Mouse (Mus musculus) lung, embryonic 14.5 days (tissue): ENCODE results near the gene Fam102b. TPM values are rescaled to one million over a fixed set of nuclear protein-coding genes. Genes with fewer than 3 reads are reported as not detected.

ENCODE experiments used
- ATAC-seq: fragments of 200-750 bp; cut with Nextera tagmentation; 2 replicates; pipeline ENCODE4 v1.8.0; 2017; ENCODE audit warnings: mild to moderate bottlenecking, moderate TSS enrichment, moderate library complexity; ENCODE audit not compliant: insufficient read depth
- DNase-seq: peaks from one replicate; pipeline ENCODE4 v3.0.0-alpha.2; 2015
- H3K27ac ChIP-seq: fragments of 300-500 bp; sonication (generic); 2 replicates; pipeline ENCODE4 v1.5.1; 2014; ENCODE audit warnings: low read depth, mild to moderate bottlenecking, moderate library complexity
- H3K27me3 ChIP-seq: fragments of 300-500 bp; sonication (generic); 2 replicates; pipeline ENCODE4 v1.6.1; 2014; ENCODE audit warnings: low read length, control low read depth; ENCODE audit not compliant: insufficient read depth
- H3K36me3 ChIP-seq: fragments of 300-500 bp; sonication (generic); 2 replicates; pipeline ENCODE4 v1.6.1; 2014; ENCODE audit warnings: control low read depth; ENCODE audit not compliant: insufficient read depth
- H3K4me1 ChIP-seq: fragments of 300-500 bp; sonication (generic); 2 replicates; pipeline ENCODE4 v1.6.1; 2014; ENCODE audit warnings: antibody characterized with exemption, control low read depth; ENCODE audit not compliant: insufficient read depth
- H3K4me2 ChIP-seq: fragments of 300-500 bp; sonication (generic); 2 replicates; pipeline ENCODE4 v1.6.1; 2014; ENCODE audit warnings: mild to moderate bottlenecking
- H3K4me3 ChIP-seq: fragments of 300-500 bp; sonication (generic); 2 replicates; pipeline ENCODE4 v1.5.1; 2014; ENCODE audit warnings: low read depth, low read length
- H3K9ac ChIP-seq: fragments of 300-500 bp; sonication (generic); 2 replicates; pipeline ENCODE4 v1.6.1; 2014
- H3K9me3 ChIP-seq: fragments of 300-500 bp; sonication (generic); 2 replicates; pipeline ENCODE4 v1.6.1; 2016; ENCODE audit warnings: low read depth, low read length, control low read depth
- CTCF ChIP-seq: IDR thresholded peaks from 2 replicates; pipeline ENCODE4 v1.5.1; 2016; ENCODE audit warnings: antibody characterized with exemption, low read depth
- WGBS: fragments of 180-500 bp; shearing (Covaris S2); extraction: QIAGEN DNeasy Blood & Tissue Kit; methylation state at CpG from one replicate; pipeline ENCODE4 v1.1.7; 2014; 5-methylcytosine and 5-hydroxymethylcytosine counted together
- microRNA-seq: library from miRNA; unstranded; fragments of <30 nt; microRNA quantifications from one replicate; pipeline ENCODE4, GENCODE M21; 2016; ENCODE audit warnings: borderline number of aligned reads
- polyA plus RNA-seq: library from polyadenylated mRNA; unstranded; fragments of >200 nt; fragmentation: Nextera tagmentation; extraction: Ambion mirVana; gene quantifications from 2 replicates; pipeline ENCODE4 v1.2.1, GENCODE M21; 2014

Gene Fam102b
- polyA plus RNA-seq, 1 experiment from 2014 or later, result 18.0 TPM

DNA sequence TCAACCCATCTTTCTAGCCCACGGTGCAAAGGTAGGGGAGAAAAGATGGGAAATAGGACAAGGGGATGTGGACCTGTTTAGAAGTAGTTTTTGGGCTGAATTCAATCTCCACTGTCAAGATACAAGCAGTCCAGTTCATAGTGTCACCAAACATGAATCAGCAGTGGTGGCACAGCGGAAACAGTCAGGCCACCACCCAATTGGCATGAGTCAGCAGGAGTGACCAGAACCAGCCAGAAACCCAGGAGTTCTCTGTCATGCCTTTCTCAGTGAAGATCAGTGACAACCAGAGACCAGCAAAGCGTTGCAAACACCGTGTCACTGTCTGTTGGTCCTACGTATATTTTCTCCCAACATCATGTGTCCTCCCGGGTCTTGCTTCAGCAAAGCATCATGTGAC lies 93.8 kb downstream of the Fam102b start:
- no peaks in the 10 kb centered on the region for H3K36me3 ChIP-seq
- no peaks in the 10 kb centered on the region for H3K4me1 ChIP-seq
- DNase-seq (no peak), ATAC-seq (no peak)
- no peak overlapping the region for H3K4me2 ChIP-seq
- no peak overlapping the region for H3K27ac ChIP-seq
- no peaks in the 10 kb centered on the region for H3K27me3 ChIP-seq
- H3K9me3 ChIP-seq, result no peaks in the 10 kb centered on the region
- 94% methylated on average over 6 of the region's 6 CpGs for WGBS
- no peak overlapping the region for H3K9ac ChIP-seq
- no peak overlapping the region for H3K4me3 ChIP-seq
- TF ChIP-seq CTCF, result no peak

DNA sequence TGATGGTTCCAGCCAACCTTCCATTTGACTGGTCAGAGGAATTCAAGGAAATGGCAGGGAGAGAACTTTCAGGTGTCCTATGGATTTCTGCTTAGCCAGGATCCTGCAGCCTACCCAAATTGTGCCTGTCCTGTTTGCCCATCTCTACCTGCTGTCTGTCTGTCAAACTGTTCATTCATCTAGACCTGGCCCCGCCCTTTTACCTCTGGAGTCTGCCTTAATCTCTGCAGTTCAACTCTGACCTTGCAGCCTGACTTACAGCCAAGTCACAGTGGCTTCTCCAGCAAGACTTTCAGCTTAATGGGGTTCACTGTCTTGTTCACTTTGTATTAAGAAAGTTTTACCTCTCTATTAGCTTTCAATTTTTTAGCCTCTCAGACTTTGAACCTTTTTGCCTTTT lies 101.1 kb downstream of the Fam102b start:
- Histone ChIP-seq H3K36me3 (no peaks in the 10 kb centered on the region), H3K4me1 (no peaks in the 10 kb centered on the region), H3K27ac (no peak overlapping the region), H3K9ac (no peak overlapping the region), H3K4me2 (no peak overlapping the region), H3K9me3 (no peaks in the 10 kb centered on the region), H3K27me3 (no peaks in the 10 kb centered on the region), H3K4me3 (no peak overlapping the region)
- TF ChIP-seq CTCF, result no peak
- WGBS, result 84% methylated on average over 1 of the region's 1 CpGs
- ATAC-seq, result no peak
- no peak for DNase-seq

GRCm38 (mm10) chr3:108925677-108926076 lies 101.7 kb downstream of the Fam102b start:
- TF ChIP-seq CTCF, result no peak
- H3K9me3 ChIP-seq, result no peaks in the 10 kb centered on the region
- no peaks in the 10 kb centered on the region for H3K36me3 ChIP-seq
- DNase-seq (no peak), ATAC-seq (no peak)
- H3K27me3 ChIP-seq, result no peaks in the 10 kb centered on the region
- WGBS, result 78% methylated on average over 4 of the region's 4 CpGs
- no peak overlapping the region for H3K9ac ChIP-seq
- no peaks in the 10 kb centered on the region for H3K4me1 ChIP-seq
- no peak overlapping the region for H3K27ac ChIP-seq
- no peak overlapping the region for H3K4me3 ChIP-seq
- H3K4me2 ChIP-seq, result no peak overlapping the region

DNA sequence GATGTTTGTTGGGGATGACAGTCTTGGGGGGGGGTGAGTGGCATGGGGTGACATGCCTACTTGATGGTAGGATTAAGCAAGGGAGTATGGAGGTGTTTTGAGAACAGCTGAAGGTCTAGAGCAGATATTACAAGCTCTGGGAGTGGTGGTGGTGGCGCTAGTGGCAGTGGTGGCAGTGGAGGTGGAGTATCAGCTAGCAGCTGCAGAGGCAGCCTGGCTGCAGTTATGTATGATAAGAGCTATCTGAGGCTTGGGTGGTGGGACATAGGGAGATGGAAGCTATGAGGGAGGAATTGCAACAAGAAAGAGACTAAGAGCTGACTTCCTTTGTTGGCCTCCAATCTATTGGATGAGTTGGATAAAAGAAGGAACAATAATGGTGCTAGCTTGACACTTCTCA lies 105.6 kb downstream of the Fam102b start:
- no peaks in the 10 kb centered on the region for H3K36me3 ChIP-seq
- no peak overlapping the region for H3K9ac ChIP-seq
- ATAC-seq (no peak; the same call in 1 of the 2 replicates), DNase-seq (no peak)
- no peak for TF ChIP-seq CTCF
- no peak overlapping the region for H3K4me3 ChIP-seq
- no peaks in the 10 kb centered on the region for H3K27me3 ChIP-seq
- no peaks in the 10 kb centered on the region for H3K4me1 ChIP-seq
- H3K4me2 ChIP-seq, result no peak overlapping the region
- no peaks in the 10 kb centered on the region for H3K9me3 ChIP-seq
- WGBS, result 76% methylated on average over 1 of the region's 1 CpGs
- H3K27ac ChIP-seq, result no peak overlapping the region

Small RNA genes within 50 kb of the gene (microRNA-seq; reads per million reads assigned to microRNA genes)
- not detected for gene Gm44384

Other genes starting within 250 kb of the Fam102b start
- 33.8 and 35.0 TPM in 2 replicates for gene Stxbp3, start 187.1 kb downstream of the Fam102b start, polyA plus RNA-seq
- gene Fndc7, start 137.6 kb downstream of the Fam102b start, polyA plus RNA-seq, result 0.12 and 0.59 TPM in 2 replicates
- gene Prpf38b, start 115.9 kb downstream of the Fam102b start, polyA plus RNA-seq, result 65.8 and 72.0 TPM in 2 replicates
- gene Henmt1, start 87.7 kb downstream of the Fam102b start, polyA plus RNA-seq, result 0.28 and 0.63 TPM in 2 replicates
- not detected in 2 replicates for gene Gm9857, start 87.2 kb downstream of the Fam102b start, polyA plus RNA-seq
- gene Slc25a54, start 52.9 kb upstream of the Fam102b start, polyA plus RNA-seq, result not detected in 2 replicates
- 34.7 and 35.8 TPM in 2 replicates for gene Slc25a24, start 95.5 kb upstream of the Fam102b start, polyA plus RNA-seq